Mouse (Mus musculus) neural tube, embryonic 11.5 days (tissue): ENCODE results near the gene Olfr1056. TPM values are rescaled to one million over a fixed set of nuclear protein-coding genes. Genes with fewer than 3 reads are reported as not detected.

Experiments used
- polyA plus RNA-seq: library from polyadenylated mRNA; unstranded; fragments of >200 nt; fragmentation: Nextera tagmentation; extraction: Ambion mirVana; gene quantifications from 2 replicates; pipeline ENCODE4 v1.2.1, GENCODE M21; 2014

Gene Olfr1056
- polyA plus RNA-seq, 1 experiment from 2014 or later: not detected

Other genes with a start within 250 kb of the Olfr1056 start
- gene Olfr1039, start 226.5 kb downstream of the Olfr1056 start, polyA plus RNA-seq: not detected in 2 replicates
- not detected in 2 replicates for gene Olfr1040, start 215.7 kb downstream of the Olfr1056 start, polyA plus RNA-seq
- gene Olfr1042, start 200.6 kb downstream of the Olfr1056 start, polyA plus RNA-seq: not detected in 2 replicates
- gene Olfr1043, start 194.9 kb downstream of the Olfr1056 start, polyA plus RNA-seq: not detected in 2 replicates
- gene Olfr1044, start 184.6 kb downstream of the Olfr1056 start, polyA plus RNA-seq: not detected in 2 replicates
- gene Olfr52, start 176.8 kb downstream of the Olfr1056 start, polyA plus RNA-seq: not detected in 2 replicates
- gene Olfr1045, start 159.5 kb downstream of the Olfr1056 start, polyA plus RNA-seq: not detected in 2 replicates
- not detected in 2 replicates for gene Olfr1046, start 143.2 kb downstream of the Olfr1056 start, polyA plus RNA-seq
- not detected in 2 replicates for gene Olfr1047, start 131.1 kb downstream of the Olfr1056 start, polyA plus RNA-seq
- gene Olfr1048, start 122.2 kb downstream of the Olfr1056 start, polyA plus RNA-seq: not detected in 2 replicates
- not detected in 2 replicates for gene Olfr1049, start 104.1 kb downstream of the Olfr1056 start, polyA plus RNA-seq
- gene Olfr1051, start 83.4 kb downstream of the Olfr1056 start, polyA plus RNA-seq: not detected in 2 replicates
- gene Olfr1052, start 70.0 kb downstream of the Olfr1056 start, polyA plus RNA-seq: not detected in 2 replicates
- gene Olfr1053, start 47.2 kb downstream of the Olfr1056 start, polyA plus RNA-seq: not detected in 2 replicates
- not detected in 2 replicates for gene Olfr1054, start 27.0 kb downstream of the Olfr1056 start, polyA plus RNA-seq
- gene Olfr1055, start 12.2 kb downstream of the Olfr1056 start, polyA plus RNA-seq: not detected in 2 replicates
- not detected in 2 replicates for gene Olfr1057, start 15.9 kb upstream of the Olfr1056 start, polyA plus RNA-seq
- gene Olfr1058, start 26.1 kb upstream of the Olfr1056 start, polyA plus RNA-seq: not detected in 2 replicates
- gene Olfr1061, start 51.6 kb upstream of the Olfr1056 start, polyA plus RNA-seq: not detected in 2 replicates
- not detected in 2 replicates for gene Olfr1062, start 64.3 kb upstream of the Olfr1056 start, polyA plus RNA-seq
- not detected in 2 replicates for gene Olfr1065, start 88.1 kb upstream of the Olfr1056 start, polyA plus RNA-seq
- gene Olfr1066, start 93.8 kb upstream of the Olfr1056 start, polyA plus RNA-seq: not detected in 2 replicates
- not detected in 2 replicates for gene Olfr228, start 124.9 kb upstream of the Olfr1056 start, polyA plus RNA-seq
- gene Olfr1076, start 146.0 kb upstream of the Olfr1056 start, polyA plus RNA-seq: not detected in 2 replicates
- gene Olfr1079, start 180.0 kb upstream of the Olfr1056 start, polyA plus RNA-seq: not detected in 2 replicates
- gene Olfr1080, start 195.8 kb upstream of the Olfr1056 start, polyA plus RNA-seq: not detected in 2 replicates
- gene Olfr1082, start 236.5 kb upstream of the Olfr1056 start, polyA plus RNA-seq: not detected in 2 replicates